Mouse (Mus musculus): ENCODE results near the gene Azi2.
A peak's percentile ranks its signal among the peaks of the same experiment; 100 is the strongest.

The Azi2 gene

GRCm38 (mm10) chr9:118040218-118041021, at the start of gene Azi2:
Gene Azi2 (plus strand): TSS chr9:118040499.
- peak; percentile 99 for DNase-seq

GRCm38 (mm10) chr9:117996631-117997030, 43.7 kb upstream of the Azi2 start:
- DNase-seq, result no peak

GRCm38 (mm10) chr9:118001488-118001887, 38.8 kb upstream of the Azi2 start:
- no peak for DNase-seq

- DNase-seq, result no peak
Measured at GRCm38 (mm10) chr9:118003218-118003886, 36.9 kb upstream of the Azi2 start.

- no peak for DNase-seq
Measured at GRCm38 (mm10) chr9:118003937-118004336, 36.4 kb upstream of the Azi2 start.

GRCm38 (mm10) chr9:118012928-118013327, 27.4 kb upstream of the Azi2 start:
- no peak for DNase-seq

- no peak for DNase-seq
Measured at GRCm38 (mm10) chr9:118024966-118025365, 15.3 kb upstream of the Azi2 start.

- DNase-seq, result no peak
Measured at GRCm38 (mm10) chr9:118029490-118029889, 10.8 kb upstream of the Azi2 start.

GRCm38 (mm10) chr9:118030252-118030651, 10.0 kb upstream of the Azi2 start:
- DNase-seq, result no peak

- no peak for DNase-seq
Measured at GRCm38 (mm10) chr9:118031694-118032093, 8.6 kb upstream of the Azi2 start.

- DNase-seq, result no peak
Measured at GRCm38 (mm10) chr9:118034990-118035389, 5.3 kb upstream of the Azi2 start.

- peak in 1 of 2 experiments; percentile 40 for DNase-seq
Measured at GRCm38 (mm10) chr9:118041022-118041400, 712 bp downstream of the Azi2 start.

GRCm38 (mm10) chr9:118041646-118042045, 1.3 kb downstream of the Azi2 start:
- DNase-seq, result no peak

GRCm38 (mm10) chr9:118042738-118043137, 2.4 kb downstream of the Azi2 start:
- no peak for DNase-seq

GRCm38 (mm10) chr9:118043581-118043980, 3.3 kb downstream of the Azi2 start:
- DNase-seq, result no peak

- no peak for DNase-seq
Measured at GRCm38 (mm10) chr9:118045011-118045533, 4.8 kb downstream of the Azi2 start.

GRCm38 (mm10) chr9:118053286-118053685, 13.0 kb downstream of the Azi2 start:
- no peak for DNase-seq

GRCm38 (mm10) chr9:118059101-118059500, 18.8 kb downstream of the Azi2 start:
- DNase-seq, result no peak

- DNase-seq, result no peak
Measured at GRCm38 (mm10) chr9:118070442-118070841, 30.1 kb downstream of the Azi2 start.

- no peak for DNase-seq
Measured at GRCm38 (mm10) chr9:118071337-118071736, 31.0 kb downstream of the Azi2 start.

GRCm38 (mm10) chr9:118072101-118072500, 31.8 kb downstream of the Azi2 start:
- no peak for DNase-seq

- no peak for DNase-seq
Measured at GRCm38 (mm10) chr9:118073358-118073757, 33.1 kb downstream of the Azi2 start.

- DNase-seq, result no peak
Measured at GRCm38 (mm10) chr9:118082575-118083431, 42.5 kb downstream of the Azi2 start.

Measured in kidney, postnatal 25 days (tissue).